In genomic region chr3:129613756-129614155, GRCm38 (mm10) we compare ENCODE assay signal across 13 mouse cellular contexts.
A peak's percentile ranks its signal among the peaks of the same experiment; 100 is the strongest.
DNase-seq lines count a peak whose midpoint lies in the region; ATAC-seq and TF ChIP-seq lines count a peak whose summit lies in the region.
"Had no signal": no experiment of that assay in that cellular context is flagged by ENCODE, and none has a peak within 500 bp of the region (broad histone marks: within the 10 kb centered on the region; RNA-seq: fewer than 3 reads in every experiment).

No protein-coding gene starts in this region.

- no peak for TF ChIP-seq POLR2A in MEL (IDR thresholded peaks at IDR 0.05; ENCODE audit: control insufficient read depth in 1 of 2, insufficient read depth in 1 of 2, low read depth in 1 of 2, low read length in 2 of 2, poor library complexity in 1 of 2)

- no peaks in the 10 kb centered on the region for H3K9me3 ChIP-seq in kidney, embryonic 14.5 days (ENCODE audit: control insufficient read depth, low read length)
- H3K9me3 ChIP-seq in MEL (replicated peaks; ENCODE audit: insufficient read depth, low read length) = no peaks in the 10 kb centered on the region
- H3K9me3 ChIP-seq in midbrain, embryonic 10.5 days (replicated peaks) = no peaks in the 10 kb centered on the region
- H3K9me3 ChIP-seq: limb, embryonic 12.5 days; neural tube, embryonic 15.5 days had no signal

- WGBS in kidney, embryonic 14.5 days = 79% methylated on average over 7 of the region's 7 CpGs
- WGBS in midbrain, embryonic 10.5 days = 91% methylated on average over 7 of the region's 7 CpGs

- H3K27me3 ChIP-seq in kidney, embryonic 14.5 days (ENCODE audit: control insufficient read depth, insufficient read depth, low read length) = no peaks in the 10 kb centered on the region
- no peaks in the 10 kb centered on the region for H3K27me3 ChIP-seq in MEL (ENCODE audit: control insufficient read depth in 1 of 2, insufficient read depth in 2 of 2, low read length in 2 of 2)
- H3K27me3 ChIP-seq in midbrain, embryonic 10.5 days (ENCODE audit: low read depth, poor library complexity, severe bottlenecking) = no peaks in the 10 kb centered on the region
- H3K27me3 ChIP-seq: limb, embryonic 12.5 days; neural tube, embryonic 15.5 days had no signal

- no peak for TF ChIP-seq RAD21 in MEL (IDR thresholded peaks at IDR 0.05; ENCODE audit: low read depth, low read length)

- TF ChIP-seq EP300 in MEL (IDR thresholded peaks at IDR 0.05; ENCODE audit: low read depth in 1 of 2, low read length in 2 of 2) = no peak

- no peaks in the 10 kb centered on the region for H3K79me2 ChIP-seq in MEL (ENCODE audit: control insufficient read depth, insufficient read depth, low read length, poor library complexity)

- H3K27ac ChIP-seq in kidney, embryonic 14.5 days (ENCODE audit: low read depth, low read length) = peak overlapping the region; percentile 18; the same call in 1 of the 2 replicates
- H3K27ac ChIP-seq in MEL (ENCODE audit: control insufficient read depth, low read depth, low read length) = no peak overlapping the region
- no peak overlapping the region for H3K27ac ChIP-seq in midbrain, embryonic 10.5 days (replicated peaks)
- H3K27ac ChIP-seq: heart, adult 2 months; left cerebral cortex, adult 2 months; limb, embryonic 12.5 days; neural tube, embryonic 15.5 days had no signal

- no peak overlapping the region for H3K4me3 ChIP-seq in kidney, embryonic 14.5 days (ENCODE audit: low read length)
- H3K4me3 ChIP-seq in MEL (ENCODE audit: control insufficient read depth in 1 of 2, insufficient read depth in 1 of 2, low read depth in 2 of 2, low read length in 2 of 2) = no peak overlapping the region
- H3K4me3 ChIP-seq in midbrain, embryonic 10.5 days = no peak overlapping the region
- H3K4me3 ChIP-seq: heart, adult 2 months; limb, embryonic 12.5 days; neural tube, embryonic 15.5 days had no signal

- no peak overlapping the region for H3K9ac ChIP-seq in kidney, embryonic 14.5 days (ENCODE audit: low read depth, low read length)
- H3K9ac ChIP-seq in MEL (ENCODE audit: control insufficient read depth, low read depth, low read length, poor library complexity, severe bottlenecking) = no peak overlapping the region
- H3K9ac ChIP-seq: limb, embryonic 12.5 days; neural tube, embryonic 15.5 days had no signal

- no peak for DNase-seq in kidney, adult 8-10 months
- DNase-seq in MEL (ENCODE audit: low read depth, low spot score) = peak; percentile 52
- peak; percentile 24 for DNase-seq in induced T-regulatory cell, adult 2 months (ENCODE audit: low read depth)
- DNase-seq in monocyte, adult 2 months (ENCODE audit: low read depth in 1 of 2, low spot score in 2 of 2) = peak; percentile 14
- no peak for DNase-seq in midbrain, embryonic 10.5 days (ENCODE audit: low spot score)
- DNase-seq in Muller cell, postnatal 12 days (ENCODE audit: inconsistent ontology term) = no peak
- DNase-seq: heart, adult 2 months; midbrain, embryonic 14.5 days; right cerebral cortex, adult 18-20 months had no signal

- peaks cover 9% of the 10 kb centered on the region; the same call in 1 of the 2 replicates for H3K4me1 ChIP-seq in kidney, embryonic 14.5 days (ENCODE audit: control insufficient read depth, insufficient read depth, low read length)
- H3K4me1 ChIP-seq in MEL (ENCODE audit: control insufficient read depth in 1 of 2, insufficient read depth in 2 of 2, low read length in 2 of 2) = peaks cover 0 to 3% of the 10 kb centered on the region in 2 experiments; a peak in 1 of 4 replicates
- H3K4me1 ChIP-seq in midbrain, embryonic 10.5 days = no peaks in the 10 kb centered on the region

- H3K36me3 ChIP-seq in kidney, embryonic 14.5 days (ENCODE audit: control insufficient read depth, insufficient read depth, low read length) = peaks cover 7% of the 10 kb centered on the region; the same call in 1 of the 2 replicates
- H3K36me3 ChIP-seq in MEL (ENCODE audit: control insufficient read depth in 1 of 2, insufficient read depth in 2 of 2, low read length in 2 of 2) = peaks cover 0 to 3% of the 10 kb centered on the region in 2 experiments; a peak in 1 of 4 replicates
- peaks cover 35% of the 10 kb centered on the region for H3K36me3 ChIP-seq in midbrain, embryonic 10.5 days

- ATAC-seq in kidney, embryonic 14.5 days (ENCODE audit: low FRiP score, low TSS enrichment) = no peak

- no peak overlapping the region for H3K4me2 ChIP-seq in kidney, embryonic 14.5 days (replicated peaks; ENCODE audit: low read depth, low read length)
- H3K4me2 ChIP-seq: limb, embryonic 12.5 days; neural tube, embryonic 15.5 days had no signal

- TF ChIP-seq CTCF in MEL (IDR thresholded peaks at IDR 0.05 in 2 of 3, conservative IDR thresholded peaks at IDR 0.05 in 1 of 3; ENCODE audit: control insufficient read depth in 1 of 3, insufficient read depth in 1 of 3, low read depth in 2 of 3, low read length in 3 of 3, poor library complexity in 1 of 3, severe bottlenecking in 1 of 3) = no peak

TF ChIP-seq in MEL, 35 proteins besides CTCF, POLR2A, EP300 and RAD21:
- no peak for TF ChIP-seq POLR2AphosphoS5 (IDR thresholded peaks at IDR 0.05; ENCODE audit: borderline replicate concordance, low read depth, low read length)
- no peak for TF ChIP-seq ZMIZ1 (IDR thresholded peaks at IDR 0.05; ENCODE audit: low read depth, low read length)
- no peak for TF ChIP-seq MAZ (IDR thresholded peaks at IDR 0.05; ENCODE audit: low read depth, low read length)
- no peak for TF ChIP-seq MYB (IDR thresholded peaks at IDR 0.05; ENCODE audit: low read depth, low read length)
- no peak for TF ChIP-seq BHLHE40 (IDR thresholded peaks at IDR 0.05; ENCODE audit: borderline replicate concordance, low read depth, low read length)
- TF ChIP-seq GABPA (IDR thresholded peaks at IDR 0.05; ENCODE audit: low read depth, low read length) = no peak
- TF ChIP-seq ETS1 (IDR thresholded peaks at IDR 0.05; ENCODE audit: low read depth, low read length) = no peak
- TF ChIP-seq USF2 (IDR thresholded peaks at IDR 0.05; ENCODE audit: borderline replicate concordance in 1 of 2, insufficient read depth in 1 of 2, low read depth in 1 of 2, low read length in 2 of 2) = no peak
- no peak for TF ChIP-seq MYC (IDR thresholded peaks at IDR 0.05; ENCODE audit: low read depth, low read length)
- no peak for TF ChIP-seq UBTF (IDR thresholded peaks at IDR 0.05; ENCODE audit: borderline replicate concordance, insufficient read depth, low read depth, low read length)
- TF ChIP-seq ZKSCAN1 (IDR thresholded peaks at IDR 0.05; ENCODE audit: low read depth, low read length) = no peak
TF ChIP-seq in MEL: peak in this region for 0.

Comparison
In these comparisons a context has a peak if more than half of its experiments do, and no peak if none do; other contexts are left out.
1. DNase-seq: peak in MEL (single experiment), induced T-regulatory cell, adult 2 months (single experiment) and monocyte, adult 2 months (2 of 2); none in kidney, adult 8-10 months (0 of 2), midbrain, embryonic 10.5 days (single experiment) and Muller cell, postnatal 12 days (single experiment).